Mouse (Mus musculus): ENCODE data around the gene Map2. TPM values are rescaled to one million over a fixed set of nuclear protein-coding genes. Genes with fewer than 3 reads are reported as not detected.

Map2 gene
- polyA plus RNA-seq, 1 experiment from 2014 or later = 2.2 TPM

DNA sequence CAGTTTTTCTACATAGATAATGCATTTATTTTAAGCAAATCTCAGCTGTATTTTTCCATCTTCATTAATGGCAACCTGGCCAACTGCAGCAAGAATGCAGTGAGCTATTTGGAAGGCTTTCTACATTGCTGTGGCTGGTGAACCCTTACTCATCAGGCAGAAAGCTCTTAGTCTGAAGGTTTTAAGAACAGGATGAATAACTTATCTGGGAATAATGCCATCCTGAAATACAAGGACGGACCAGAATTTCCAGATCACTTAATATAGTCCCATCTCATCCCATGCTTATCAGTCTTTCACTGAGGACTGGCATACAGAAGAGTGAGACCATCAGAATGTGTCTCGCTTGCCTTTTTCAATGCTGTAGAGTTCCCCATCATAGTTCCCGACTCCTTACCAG lies 24.3 kb upstream of the Map2 start:
- Histone ChIP-seq H3K9ac (ENCODE audit: low read depth, low read length) (no peak overlapping the region), H3K9me3 (ENCODE audit: control insufficient read depth) (no peaks in the 10 kb centered on the region), H3K27me3 (replicated peaks; ENCODE audit: control insufficient read depth, insufficient read depth, low read length) (no peaks in the 10 kb centered on the region), H3K36me3 (ENCODE audit: control insufficient read depth, insufficient read depth) (no peaks in the 10 kb centered on the region), H3K4me1 (replicated peaks; ENCODE audit: control insufficient read depth, insufficient read depth, low read length) (no peaks in the 10 kb centered on the region), H3K4me3 (ENCODE audit: low read depth, low read length) (no peak overlapping the region), H3K27ac (ENCODE audit: low read depth, low read length) (no peak overlapping the region), H3K4me2 (replicated peaks; ENCODE audit: low read depth) (no peak overlapping the region)
- TF ChIP-seq CTCF (IDR thresholded peaks at IDR 0.05; ENCODE audit: low read depth) = no peak
- 82% methylated on average over 3 of the region's 3 CpGs for WGBS
- ATAC-seq = no peak

DNA sequence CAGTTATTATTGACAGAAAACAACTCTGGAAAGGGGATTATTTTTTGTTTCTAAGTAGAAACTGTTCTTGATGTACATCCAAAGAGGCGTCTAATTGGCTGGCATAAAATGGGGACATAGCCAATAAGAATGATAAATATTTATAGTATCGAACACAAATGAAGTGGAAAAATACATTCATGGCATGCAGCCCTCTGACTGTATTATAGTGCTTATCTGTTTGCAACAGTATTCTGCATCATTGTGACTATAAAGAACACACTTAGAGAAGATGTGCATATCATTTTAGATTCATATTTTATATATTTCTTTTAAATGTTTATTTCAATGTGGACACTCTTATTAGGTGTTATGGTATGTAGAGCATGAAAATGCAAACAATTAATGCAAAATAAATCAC lies 17.9 kb upstream of the Map2 start:
- Histone ChIP-seq H3K36me3 (ENCODE audit: control insufficient read depth, insufficient read depth) (no peaks in the 10 kb centered on the region), H3K4me3 (ENCODE audit: low read depth, low read length) (no peak overlapping the region), H3K9ac (ENCODE audit: low read depth, low read length) (no peak overlapping the region), H3K4me2 (replicated peaks; ENCODE audit: low read depth) (no peak overlapping the region), H3K9me3 (ENCODE audit: control insufficient read depth) (no peaks in the 10 kb centered on the region), H3K27ac (ENCODE audit: low read depth, low read length) (no peak overlapping the region), H3K27me3 (replicated peaks; ENCODE audit: control insufficient read depth, insufficient read depth, low read length) (no peaks in the 10 kb centered on the region), H3K4me1 (replicated peaks; ENCODE audit: control insufficient read depth, insufficient read depth, low read length) (no peaks in the 10 kb centered on the region)
- ATAC-seq = no peak
- 69% methylated on average over 2 of the region's 2 CpGs for WGBS
- TF ChIP-seq CTCF (IDR thresholded peaks at IDR 0.05; ENCODE audit: low read depth) = no peak

DNA sequence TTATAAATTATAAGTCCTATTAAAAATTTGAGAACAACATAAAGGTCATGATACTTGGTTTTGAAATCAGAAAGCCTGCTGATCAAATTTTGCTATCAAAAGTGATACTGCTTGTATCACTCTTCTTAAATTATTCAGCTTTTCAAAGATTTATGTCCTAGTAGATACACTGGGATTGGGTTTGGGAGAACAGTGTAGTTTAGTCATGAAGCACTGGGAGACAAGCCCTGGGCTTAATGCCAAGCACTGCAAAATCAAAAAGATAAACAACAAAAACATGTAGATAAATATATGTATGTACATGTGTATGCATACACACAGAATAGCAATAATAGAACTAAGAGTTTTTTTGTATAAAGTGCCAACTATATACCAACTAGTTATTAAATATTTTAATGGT lies 17.5 kb upstream of the Map2 start:
- H3K9ac ChIP-seq (ENCODE audit: low read depth, low read length) = no peak overlapping the region
- no peaks in the 10 kb centered on the region for H3K4me1 ChIP-seq (replicated peaks; ENCODE audit: control insufficient read depth, insufficient read depth, low read length)
- H3K36me3 ChIP-seq (ENCODE audit: control insufficient read depth, insufficient read depth) = no peaks in the 10 kb centered on the region
- no peak overlapping the region for H3K27ac ChIP-seq (ENCODE audit: low read depth, low read length)
- TF ChIP-seq CTCF (IDR thresholded peaks at IDR 0.05; ENCODE audit: low read depth) = no peak
- no peaks in the 10 kb centered on the region for H3K9me3 ChIP-seq (ENCODE audit: control insufficient read depth)
- no peaks in the 10 kb centered on the region for H3K27me3 ChIP-seq (replicated peaks; ENCODE audit: control insufficient read depth, insufficient read depth, low read length)
- no peak overlapping the region for H3K4me3 ChIP-seq (ENCODE audit: low read depth, low read length)
- ATAC-seq = no peak
- no peak overlapping the region for H3K4me2 ChIP-seq (replicated peaks; ENCODE audit: low read depth)

DNA sequence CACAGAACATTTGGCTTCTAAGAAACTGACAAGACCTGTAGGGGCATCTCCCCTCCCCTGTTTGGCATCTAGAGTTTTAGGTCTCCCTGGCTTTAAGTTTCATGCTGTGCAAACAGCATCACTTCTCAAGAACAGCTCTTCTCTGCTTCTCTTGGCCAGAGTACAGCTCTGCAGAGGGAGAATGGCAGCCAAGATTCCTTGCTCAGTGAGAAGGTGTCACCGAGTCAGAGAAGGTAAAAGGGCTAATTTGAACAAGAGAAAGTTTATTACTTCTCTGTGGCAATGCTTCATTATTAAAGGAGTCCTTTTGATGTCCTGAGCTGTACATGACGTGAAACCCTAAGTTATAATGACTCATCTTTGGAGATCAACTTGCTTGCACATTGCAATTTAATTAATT lies 10.4 kb upstream of the Map2 start:
- no peak overlapping the region for H3K27ac ChIP-seq (ENCODE audit: low read depth, low read length)
- no peaks in the 10 kb centered on the region for H3K27me3 ChIP-seq (replicated peaks; ENCODE audit: control insufficient read depth, insufficient read depth, low read length)
- WGBS = 59% methylated on average over 2 of the region's 2 CpGs

DNA sequence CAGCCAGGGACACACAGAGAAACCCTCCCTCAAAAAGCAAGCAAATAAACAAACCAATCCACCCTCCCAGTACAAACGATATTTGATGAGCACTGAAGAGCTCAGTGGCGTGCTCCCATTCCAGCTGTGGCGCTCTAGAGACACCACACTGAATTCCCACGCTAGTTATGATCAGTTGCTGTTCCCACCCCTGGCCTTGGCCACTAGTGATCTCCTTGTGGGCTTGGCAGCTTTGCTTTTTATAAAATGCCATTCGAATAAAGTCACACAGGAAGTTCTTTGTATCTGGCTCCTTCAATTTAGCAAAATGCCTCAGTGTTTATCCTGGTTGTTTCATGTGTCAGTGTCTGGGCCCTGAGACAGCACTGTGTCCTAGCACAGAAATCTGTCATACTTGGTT lies 6.4 kb upstream of the Map2 start:
- TF ChIP-seq CTCF (IDR thresholded peaks at IDR 0.05; ENCODE audit: low read depth) = no peak
- Histone ChIP-seq H3K4me1 (replicated peaks; ENCODE audit: control insufficient read depth, insufficient read depth, low read length) (no peaks in the 10 kb centered on the region), H3K27me3 (replicated peaks; ENCODE audit: control insufficient read depth, insufficient read depth, low read length) (no peaks in the 10 kb centered on the region), H3K9me3 (ENCODE audit: control insufficient read depth) (no peaks in the 10 kb centered on the region), H3K4me2 (replicated peaks; ENCODE audit: low read depth) (no peak overlapping the region), H3K36me3 (ENCODE audit: control insufficient read depth, insufficient read depth) (no peaks in the 10 kb centered on the region), H3K9ac (ENCODE audit: low read depth, low read length) (no peak overlapping the region), H3K27ac (ENCODE audit: low read depth, low read length) (no peak overlapping the region), H3K4me3 (ENCODE audit: low read depth, low read length) (no peak overlapping the region)
- 49% methylated on average over 5 of the region's 5 CpGs for WGBS
- ATAC-seq = no peak

More for the DNA sequence above, 10.4 kb upstream of the Map2 start:
- Histone ChIP-seq H3K4me1 (replicated peaks; ENCODE audit: control insufficient read depth, insufficient read depth, low read length) (no peaks in the 10 kb centered on the region), H3K9me3 (ENCODE audit: control insufficient read depth) (no peaks in the 10 kb centered on the region), H3K4me2 (replicated peaks; ENCODE audit: low read depth) (no peak overlapping the region), H3K9ac (ENCODE audit: low read depth, low read length) (no peak overlapping the region), H3K36me3 (ENCODE audit: control insufficient read depth, insufficient read depth) (no peaks in the 10 kb centered on the region), H3K4me3 (ENCODE audit: low read depth, low read length) (no peak overlapping the region)
- no peak for TF ChIP-seq CTCF (IDR thresholded peaks at IDR 0.05; ENCODE audit: low read depth)
- ATAC-seq = no peak

DNA sequence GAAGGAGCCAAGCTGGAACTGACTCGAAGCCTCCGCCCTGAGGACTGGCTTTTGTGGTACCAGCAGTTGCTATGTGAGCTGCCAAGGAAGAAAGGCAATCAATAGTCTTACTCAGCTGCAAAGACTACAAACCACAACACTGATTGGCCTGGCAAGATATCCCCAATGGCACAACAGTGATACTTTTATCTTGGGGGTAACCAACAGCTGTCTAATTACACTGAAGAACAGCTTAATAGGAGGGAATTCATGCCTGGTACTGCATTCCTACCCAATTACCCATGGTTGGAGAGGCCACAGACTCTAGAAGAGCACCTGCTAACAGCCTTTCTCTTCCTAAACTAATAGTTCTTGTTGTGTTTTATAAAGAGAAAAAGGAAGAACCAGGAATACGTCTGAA lies 2.9 kb upstream of the Map2 start:
- TF ChIP-seq CTCF (IDR thresholded peaks at IDR 0.05; ENCODE audit: low read depth) = no peak
- Histone ChIP-seq H3K4me3 (ENCODE audit: low read depth, low read length) (no peak overlapping the region), H3K27ac (ENCODE audit: low read depth, low read length) (no peak overlapping the region), H3K9me3 (ENCODE audit: control insufficient read depth) (no peaks in the 10 kb centered on the region), H3K4me1 (replicated peaks; ENCODE audit: control insufficient read depth, insufficient read depth, low read length) (no peaks in the 10 kb centered on the region; the same call in 1 of the 2 replicates), H3K36me3 (ENCODE audit: control insufficient read depth, insufficient read depth) (no peaks in the 10 kb centered on the region), H3K27me3 (replicated peaks; ENCODE audit: control insufficient read depth, insufficient read depth, low read length) (no peaks in the 10 kb centered on the region), H3K9ac (ENCODE audit: low read depth, low read length) (no peak overlapping the region), H3K4me2 (replicated peaks; ENCODE audit: low read depth) (no peak overlapping the region)
- 70% methylated on average over 3 of the region's 3 CpGs for WGBS
- no peak for ATAC-seq

DNA sequence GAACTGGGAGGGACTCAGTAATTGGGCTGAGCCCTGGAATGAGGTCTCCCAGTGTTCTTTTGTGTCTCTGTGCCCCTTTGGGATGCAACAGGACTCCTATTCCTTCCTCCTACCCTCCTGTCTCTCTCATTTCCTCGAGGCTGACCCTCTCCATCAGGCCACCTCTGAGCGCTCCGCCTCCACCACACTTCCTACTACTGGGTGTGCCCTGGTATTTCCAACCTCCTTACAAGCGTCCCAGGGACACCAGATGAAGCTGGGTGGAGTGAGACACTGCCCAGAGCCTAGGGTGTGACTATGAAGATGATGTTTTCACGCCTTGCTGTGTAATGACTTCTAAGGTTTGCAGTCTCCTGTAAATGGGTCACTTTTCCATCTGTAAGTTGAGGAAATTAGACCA lies 1.4 kb upstream of the Map2 start:
- Histone ChIP-seq H3K27ac (ENCODE audit: low read depth, low read length) (no peak overlapping the region), H3K36me3 (ENCODE audit: control insufficient read depth, insufficient read depth) (no peaks in the 10 kb centered on the region), H3K4me3 (ENCODE audit: low read depth, low read length) (no peak overlapping the region), H3K9ac (ENCODE audit: low read depth, low read length) (no peak overlapping the region), H3K4me2 (replicated peaks; ENCODE audit: low read depth) (no peak overlapping the region), H3K9me3 (ENCODE audit: control insufficient read depth) (no peaks in the 10 kb centered on the region), H3K4me1 (replicated peaks; ENCODE audit: control insufficient read depth, insufficient read depth, low read length) (no peaks in the 10 kb centered on the region; the same call in 1 of the 2 replicates), H3K27me3 (replicated peaks; ENCODE audit: control insufficient read depth, insufficient read depth, low read length) (no peaks in the 10 kb centered on the region)
- no peak for ATAC-seq
- no peak for TF ChIP-seq CTCF (IDR thresholded peaks at IDR 0.05; ENCODE audit: low read depth)
- WGBS = 52% methylated on average over 5 of the region's 5 CpGs
